Mouse (Mus musculus): ENCODE measurements around the gene Krt31.

DNA sequence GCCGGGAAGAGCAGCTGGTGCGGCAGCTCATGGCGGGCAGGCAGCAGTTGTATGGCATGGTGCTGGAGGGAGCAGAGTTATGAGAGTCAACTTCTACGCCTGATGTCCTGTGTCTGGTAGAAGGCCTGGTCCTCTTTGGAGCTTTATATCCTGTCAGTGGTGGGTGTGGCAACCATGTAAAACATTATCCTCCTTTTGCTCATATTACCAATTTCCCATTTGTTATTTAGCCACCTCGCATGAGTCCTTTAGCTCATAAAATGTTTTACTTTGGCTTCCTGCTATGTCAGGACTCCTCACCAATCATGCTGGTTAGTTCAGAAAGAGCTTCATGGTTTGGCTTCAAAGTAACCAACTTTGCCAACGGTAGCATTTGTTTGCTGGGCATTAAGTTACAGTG lies 20.6 kb downstream of the Krt31 start, which contains the start of gene Krt33b:
- no peak for TF ChIP-seq POLR2A (IDR thresholded peaks at IDR 0.05; ENCODE audit: extremely low read depth, insufficient read depth, low read length)
- no peak for TF ChIP-seq CTCF (IDR thresholded peaks at IDR 0.05; ENCODE audit: extremely low read depth, insufficient read depth, low read length)
